Mouse (Mus musculus) spleen, adult 2 months (tissue): ENCODE measurements around the gene Ntf5.

ENCODE experiments used
- CTCF ChIP-seq: fragments of 200-500 bp; IDR thresholded peaks from 2 replicates; pipeline ENCODE4 v1.5.1; 2011; ENCODE audit warnings: mild to moderate bottlenecking, inconsistent platforms; ENCODE audit not compliant: insufficient read depth, insufficient read length, insufficient replicate concordance; ENCODE audit errors: extremely low read depth
- POLR2A ChIP-seq: fragments of 200-500 bp; IDR thresholded peaks from 2 replicates; pipeline ENCODE4 v1.6.1; 2011; ENCODE audit warnings: low read depth, low read length, inconsistent platforms

DNA sequence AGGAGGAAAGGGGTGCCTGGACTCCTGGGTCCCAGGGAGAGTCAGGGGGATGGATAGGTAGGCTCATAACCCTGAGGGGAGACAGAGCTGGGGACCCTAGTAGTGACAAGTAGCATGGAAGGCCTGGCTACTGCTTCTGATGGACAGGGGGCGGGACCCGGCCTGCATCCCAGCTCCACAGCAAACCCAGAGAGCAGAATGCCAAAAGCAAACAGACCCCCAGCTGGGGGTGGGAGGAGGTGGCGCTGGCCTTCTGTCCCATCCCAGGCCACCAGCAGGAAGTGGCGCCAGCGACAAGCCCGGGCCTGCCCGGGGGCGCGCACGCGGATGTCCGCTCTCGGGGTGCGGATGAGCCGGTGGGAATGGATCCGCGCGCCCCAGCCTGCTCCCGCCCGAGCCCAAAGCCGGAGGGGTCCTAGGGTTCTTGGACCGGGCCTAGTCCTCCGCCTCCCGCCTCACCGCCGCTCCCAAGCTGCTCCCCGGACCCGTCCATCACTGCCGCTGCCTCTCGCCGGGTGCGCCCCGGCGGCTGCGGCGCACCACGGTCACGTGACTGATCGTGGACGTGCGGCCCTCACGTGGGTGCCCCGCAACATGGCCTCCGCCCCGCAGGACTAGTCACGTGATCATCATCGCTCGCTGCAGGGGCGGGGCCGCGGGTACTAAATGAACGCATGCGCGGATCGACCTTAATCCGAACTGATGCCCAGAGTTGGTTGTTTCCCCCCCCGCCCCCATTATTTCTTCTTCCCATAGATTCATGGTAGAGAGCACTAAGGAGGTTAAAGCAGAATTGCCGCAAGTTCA, 53.0 kb downstream of the Ntf5 start, which contains the start of gene Bax:
- no peak for TF ChIP-seq CTCF
- peak; percentile 88 for TF ChIP-seq POLR2A
